Mouse (Mus musculus): ENCODE results near the gene Clip1. TPM values are rescaled to one million over a fixed set of nuclear protein-coding genes. Genes with fewer than 3 reads are reported as not detected.

Clip1 gene
- polyA plus RNA-seq, 1 experiment from 2014 or later: 45.2 TPM

- H3K9me3 ChIP-seq (replicated peaks; ENCODE audit: control insufficient read depth, low read length): no peaks in the 10 kb centered on the region
- H3K4me3 ChIP-seq (ENCODE audit: low read depth, low read length): no peak overlapping the region
- H3K4me2 ChIP-seq: no peak overlapping the region
- H3K27me3 ChIP-seq (ENCODE audit: control insufficient read depth, insufficient read depth, low read length): no peaks in the 10 kb centered on the region
- no peak overlapping the region for H3K27ac ChIP-seq (ENCODE audit: low read depth, low read length)
- no peaks in the 10 kb centered on the region for H3K4me1 ChIP-seq (ENCODE audit: control insufficient read depth, insufficient read depth, low read length)
- 68% methylated on average over 11 of the region's 11 CpGs for WGBS (ENCODE audit: insufficient replicate concordance)
- H3K9ac ChIP-seq (ENCODE audit: low read depth, low read length): no peak overlapping the region
- H3K36me3 ChIP-seq (ENCODE audit: control insufficient read depth, insufficient read depth, low read length): peaks cover 34% of the 10 kb centered on the region
- no peak for ATAC-seq (replicated peaks; ENCODE audit: insufficient number of reproducible peaks, low FRiP score, low TSS enrichment)
Observed at GRCm38 (mm10) chr5:123700625-123701024, 16.2 kb upstream of the Clip1 start.

- H3K36me3 ChIP-seq (ENCODE audit: control insufficient read depth, insufficient read depth, low read length): peaks cover 29% of the 10 kb centered on the region
Observed at GRCm38 (mm10) chr5:123699198-123699597, 14.8 kb upstream of the Clip1 start.

GRCm38 (mm10) chr5:123696961-123697360, 12.5 kb upstream of the Clip1 start:
- Histone ChIP-seq H3K4me2 (no peak overlapping the region), H3K27ac (ENCODE audit: low read depth, low read length) (no peak overlapping the region), H3K36me3 (ENCODE audit: control insufficient read depth, insufficient read depth, low read length) (peaks cover 15% of the 10 kb centered on the region), H3K4me3 (ENCODE audit: low read depth, low read length) (no peak overlapping the region), H3K9ac (ENCODE audit: low read depth, low read length) (no peak overlapping the region), H3K9me3 (replicated peaks; ENCODE audit: control insufficient read depth, low read length) (no peaks in the 10 kb centered on the region), H3K4me1 (ENCODE audit: control insufficient read depth, insufficient read depth, low read length) (0 out of 2 replicates have a peak, but pooled peaks cover 2% of the 10 kb centered on the region), H3K27me3 (ENCODE audit: control insufficient read depth, insufficient read depth, low read length) (no peaks in the 10 kb centered on the region)
- no peak for ATAC-seq (replicated peaks; ENCODE audit: insufficient number of reproducible peaks, low FRiP score, low TSS enrichment)
- 70% methylated on average over 4 of the region's 4 CpGs for WGBS (ENCODE audit: insufficient replicate concordance)

More at GRCm38 (mm10) chr5:123699198-123699597, 14.8 kb upstream of the Clip1 start:
- Histone ChIP-seq H3K9me3 (replicated peaks; ENCODE audit: control insufficient read depth, low read length) (no peaks in the 10 kb centered on the region), H3K4me2 (no peak overlapping the region), H3K27me3 (ENCODE audit: control insufficient read depth, insufficient read depth, low read length) (no peaks in the 10 kb centered on the region), H3K4me3 (ENCODE audit: low read depth, low read length) (no peak overlapping the region), H3K4me1 (ENCODE audit: control insufficient read depth, insufficient read depth, low read length) (0 out of 2 replicates have a peak, but pooled peaks cover 2% of the 10 kb centered on the region), H3K9ac (ENCODE audit: low read depth, low read length) (no peak overlapping the region), H3K27ac (ENCODE audit: low read depth, low read length) (no peak overlapping the region)
- 27% methylated on average over 3 of the region's 3 CpGs for WGBS (ENCODE audit: insufficient replicate concordance)
- ATAC-seq (replicated peaks; ENCODE audit: insufficient number of reproducible peaks, low FRiP score, low TSS enrichment): no peak

GRCm38 (mm10) chr5:123696244-123696643, 11.8 kb upstream of the Clip1 start:
- peaks cover 15% of the 10 kb centered on the region for H3K36me3 ChIP-seq (ENCODE audit: control insufficient read depth, insufficient read depth, low read length)
- H3K27ac ChIP-seq (ENCODE audit: low read depth, low read length): no peak overlapping the region
- H3K27me3 ChIP-seq (ENCODE audit: control insufficient read depth, insufficient read depth, low read length): no peaks in the 10 kb centered on the region
- H3K4me2 ChIP-seq: no peak overlapping the region
- 94% methylated on average over 7 of the region's 7 CpGs for WGBS (ENCODE audit: insufficient replicate concordance)
- H3K4me1 ChIP-seq (ENCODE audit: control insufficient read depth, insufficient read depth, low read length): 0 out of 2 replicates have a peak, but pooled peaks cover 2% of the 10 kb centered on the region
- H3K9ac ChIP-seq (ENCODE audit: low read depth, low read length): no peak overlapping the region
- no peak overlapping the region for H3K4me3 ChIP-seq (ENCODE audit: low read depth, low read length)
- ATAC-seq (replicated peaks; ENCODE audit: insufficient number of reproducible peaks, low FRiP score, low TSS enrichment): no peak
- no peaks in the 10 kb centered on the region for H3K9me3 ChIP-seq (replicated peaks; ENCODE audit: control insufficient read depth, low read length)

- Histone ChIP-seq H3K27ac (ENCODE audit: low read depth, low read length) (peak overlapping the region; percentile 73), H3K27me3 (ENCODE audit: control insufficient read depth, insufficient read depth, low read length) (no peaks in the 10 kb centered on the region), H3K4me2 (no peak overlapping the region), H3K9ac (ENCODE audit: low read depth, low read length) (no peak overlapping the region), H3K4me3 (ENCODE audit: low read depth, low read length) (no peak overlapping the region), H3K36me3 (ENCODE audit: control insufficient read depth, insufficient read depth, low read length) (peaks cover 2% of the 10 kb centered on the region; the same call in 1 of the 2 replicates), H3K9me3 (replicated peaks; ENCODE audit: control insufficient read depth, low read length) (no peaks in the 10 kb centered on the region), H3K4me1 (ENCODE audit: control insufficient read depth, insufficient read depth, low read length) (0 out of 2 replicates have a peak, but pooled peaks cover 2% of the 10 kb centered on the region)
- no peak for ATAC-seq (replicated peaks; ENCODE audit: insufficient number of reproducible peaks, low FRiP score, low TSS enrichment)
- 59% methylated on average over 6 of the region's 6 CpGs for WGBS (ENCODE audit: insufficient replicate concordance)
Observed at GRCm38 (mm10) chr5:123694468-123694867, 10.1 kb upstream of the Clip1 start.

GRCm38 (mm10) chr5:123683377-123684220, 819 bp downstream of the Clip1 start:
- H3K36me3 ChIP-seq (ENCODE audit: control insufficient read depth, insufficient read depth, low read length): no peaks in the 10 kb centered on the region
- H3K4me2 ChIP-seq: peak overlapping the region; percentile 97
- under 1% methylated on average over 82 of the region's 92 CpGs for WGBS (ENCODE audit: insufficient replicate concordance)
- peak overlapping the region; percentile 94 for H3K4me3 ChIP-seq (ENCODE audit: low read depth, low read length)
- peak; percentile 67; the same call in 1 of the 2 replicates for ATAC-seq (replicated peaks; ENCODE audit: insufficient number of reproducible peaks, low FRiP score, low TSS enrichment)
- no peaks in the 10 kb centered on the region for H3K27me3 ChIP-seq (ENCODE audit: control insufficient read depth, insufficient read depth, low read length)
- H3K9me3 ChIP-seq (replicated peaks; ENCODE audit: control insufficient read depth, low read length): no peaks in the 10 kb centered on the region
- peak overlapping the region; percentile 98 for H3K9ac ChIP-seq (ENCODE audit: low read depth, low read length)
- peaks cover 12% of the 10 kb centered on the region for H3K4me1 ChIP-seq (ENCODE audit: control insufficient read depth, insufficient read depth, low read length)
- peak overlapping the region; percentile 95 for H3K27ac ChIP-seq (ENCODE audit: low read depth, low read length)

GRCm38 (mm10) chr5:123683043-123683376, 1.4 kb downstream of the Clip1 start:
- no peak for ATAC-seq (replicated peaks; ENCODE audit: insufficient number of reproducible peaks, low FRiP score, low TSS enrichment)
- H3K9ac ChIP-seq (ENCODE audit: low read depth, low read length): peak overlapping the region; percentile 60; the same call in 1 of the 2 replicates
- H3K27me3 ChIP-seq (ENCODE audit: control insufficient read depth, insufficient read depth, low read length): no peaks in the 10 kb centered on the region
- H3K36me3 ChIP-seq (ENCODE audit: control insufficient read depth, insufficient read depth, low read length): no peaks in the 10 kb centered on the region
- H3K27ac ChIP-seq (ENCODE audit: low read depth, low read length): no peak overlapping the region
- 2% methylated on average over 6 of the region's 6 CpGs for WGBS (ENCODE audit: insufficient replicate concordance)
- peaks cover 12% of the 10 kb centered on the region for H3K4me1 ChIP-seq (ENCODE audit: control insufficient read depth, insufficient read depth, low read length)
- peak overlapping the region; percentile 94 for H3K4me3 ChIP-seq (ENCODE audit: low read depth, low read length)
- H3K4me2 ChIP-seq: peak overlapping the region; percentile 97
- no peaks in the 10 kb centered on the region for H3K9me3 ChIP-seq (replicated peaks; ENCODE audit: control insufficient read depth, low read length)

GRCm38 (mm10) chr5:123682372-123682771, 2.0 kb downstream of the Clip1 start:
- peak overlapping the region; percentile 97 for H3K4me2 ChIP-seq
- H3K27me3 ChIP-seq (ENCODE audit: control insufficient read depth, insufficient read depth, low read length): no peaks in the 10 kb centered on the region
- peaks cover 12% of the 10 kb centered on the region for H3K4me1 ChIP-seq (ENCODE audit: control insufficient read depth, insufficient read depth, low read length)
- H3K9ac ChIP-seq (ENCODE audit: low read depth, low read length): peak overlapping the region; percentile 60; the same call in 1 of the 2 replicates
- no peak for ATAC-seq (replicated peaks; ENCODE audit: insufficient number of reproducible peaks, low FRiP score, low TSS enrichment)
- no peaks in the 10 kb centered on the region for H3K9me3 ChIP-seq (replicated peaks; ENCODE audit: control insufficient read depth, low read length)
- no peaks in the 10 kb centered on the region for H3K36me3 ChIP-seq (ENCODE audit: control insufficient read depth, insufficient read depth, low read length)
- WGBS (ENCODE audit: insufficient replicate concordance): 30% methylated on average over 4 of the region's 4 CpGs
- no peak overlapping the region for H3K27ac ChIP-seq (ENCODE audit: low read depth, low read length)
- peak overlapping the region; percentile 94 for H3K4me3 ChIP-seq (ENCODE audit: low read depth, low read length)

Measured in heart, embryonic 11.5 days (tissue).